In the genomic region with DNA sequence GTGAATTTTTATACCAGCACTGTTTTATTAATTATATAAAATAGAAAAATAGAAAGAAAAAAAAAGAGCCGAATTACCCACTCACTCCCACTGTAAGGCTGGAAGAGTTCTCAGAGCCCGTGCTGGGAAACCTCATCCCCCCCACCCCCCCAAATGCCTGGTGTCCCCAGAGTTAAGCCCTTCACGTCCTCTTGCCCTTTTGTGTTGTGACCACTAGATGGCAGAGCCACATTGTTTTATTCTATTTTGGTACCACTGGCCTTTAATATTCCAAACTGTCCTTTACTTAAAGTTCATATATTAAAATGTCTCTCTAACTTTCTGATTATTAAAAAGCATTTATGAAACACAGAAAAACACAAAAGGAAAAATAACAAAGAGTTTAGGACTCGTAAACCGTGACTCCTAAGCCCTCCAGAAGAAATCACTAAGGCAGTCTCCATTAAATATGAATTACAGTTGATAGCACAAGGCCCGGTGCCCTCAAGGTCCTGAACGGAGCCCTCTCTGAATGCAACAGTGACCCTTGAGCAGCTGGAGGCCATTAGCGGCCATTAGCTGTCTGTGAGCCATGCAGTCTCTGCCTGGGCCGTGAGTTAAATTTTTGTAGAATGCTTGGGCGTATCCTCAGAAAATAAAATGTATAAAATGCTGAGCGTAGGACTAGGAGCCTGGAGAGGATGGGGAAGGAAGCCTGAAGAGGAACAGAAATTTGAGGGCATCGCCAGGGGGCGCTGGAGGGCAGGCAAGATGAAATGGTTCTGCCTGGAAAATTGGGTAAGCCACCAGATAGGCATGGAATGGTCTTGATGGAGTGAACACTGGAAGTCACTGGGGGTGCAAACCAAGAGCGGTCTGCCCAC, we compare ENCODE assay signal across 9 mouse cellular contexts. TPM values are rescaled to one million over a fixed set of nuclear protein-coding genes. Genes with fewer than 3 reads are reported as not detected.
A peak's percentile ranks its signal among the peaks of the same experiment; 100 is the strongest.
DNase-seq lines count a peak whose midpoint lies in the region; ATAC-seq and TF ChIP-seq lines count a peak whose summit lies in the region.
"Had no signal": no experiment of that assay in that cellular context is flagged by ENCODE, and none has a peak within 500 bp of the region (broad histone marks: within the 10 kb centered on the region; RNA-seq: fewer than 3 reads in every experiment).

No protein-coding gene starts in this region.

- H3K27ac ChIP-seq in liver, postnatal 0 days (ENCODE audit: low read depth), result no peak overlapping the region
- H3K27ac ChIP-seq in neural tube, embryonic 15.5 days (replicated peaks), result 0 out of 2 replicates have a peak overlapping the region, but pooled peaks have one; percentile 51

- intact Hi-C loops in heart, postnatal 10 days (cut with DNase I), result loop anchor here (1.0 to 5.0 kb wide), 4 partner anchors 145 to 485 kb away; no protein-coding TSS in a partner anchor

- no peaks in the 10 kb centered on the region for H3K27me3 ChIP-seq in E14TG2a.4 (ENCODE audit: insufficient read depth, low read length)
- no peaks in the 10 kb centered on the region for H3K27me3 ChIP-seq in liver, postnatal 0 days (ENCODE audit: insufficient read depth, low read length)
- no peaks in the 10 kb centered on the region for H3K27me3 ChIP-seq in neural tube, embryonic 15.5 days (replicated peaks)

- ATAC-seq in liver, postnatal 0 days, result no peak
- peak; percentile 68; the same call in 1 of the 2 replicates for ATAC-seq in neural tube, embryonic 15.5 days (ENCODE audit: low FRiP score)

- H3K9me3 ChIP-seq in E14TG2a.4 (ENCODE audit: low read length), result no peaks in the 10 kb centered on the region
- H3K9me3 ChIP-seq in liver, postnatal 0 days (ENCODE audit: low read length), result no peaks in the 10 kb centered on the region
- no peaks in the 10 kb centered on the region for H3K9me3 ChIP-seq in neural tube, embryonic 15.5 days (replicated peaks)

- 0 out of 2 replicates have a peak, but pooled peaks cover 6% of the 10 kb centered on the region for H3K36me3 ChIP-seq in E14TG2a.4 (ENCODE audit: insufficient read depth, low read length)
- H3K36me3 ChIP-seq in liver, postnatal 0 days (replicated peaks; ENCODE audit: insufficient read depth, low read length), result peaks cover 9% of the 10 kb centered on the region; the same call in 1 of the 2 replicates
- no peaks in the 10 kb centered on the region for H3K36me3 ChIP-seq in neural tube, embryonic 15.5 days

- 46% methylated on average over 14 of the region's 14 CpGs for WGBS in liver, postnatal 0 days (ENCODE audit: insufficient replicate concordance)
- WGBS in neural tube, embryonic 15.5 days, result 25% methylated on average over 14 of the region's 14 CpGs

- H3K4me2 ChIP-seq in liver, postnatal 0 days (ENCODE audit: low read depth, low read length), result no peak overlapping the region
- peak overlapping the region; percentile 32 for H3K4me2 ChIP-seq in neural tube, embryonic 15.5 days

- peak; percentile 52 for DNase-seq in brain, embryonic 18.5 days (ENCODE audit: low read depth, low spot score)
- DNase-seq in fibroblast of lung, adult 2 months (ENCODE audit: low read depth), result peak; percentile 59
- peak; percentile 90 to 95 for DNase-seq in heart, postnatal 10 days
- DNase-seq in kidney, postnatal 4 days, result peak; percentile 95 to 96
- DNase-seq in liver, postnatal 0 days, result peak; percentile 85
- DNase-seq in testis, postnatal 10 days (ENCODE audit: low spot score), result peak; percentile 94

- no peak overlapping the region for H3K9ac ChIP-seq in liver, postnatal 0 days (replicated peaks)
- no peak overlapping the region; the same call in 1 of the 2 replicates for H3K9ac ChIP-seq in neural tube, embryonic 15.5 days (replicated peaks)

- H3K4me3 ChIP-seq in E14TG2a.4 (replicated peaks; ENCODE audit: low read length), result no peak overlapping the region
- no peak overlapping the region for H3K4me3 ChIP-seq in liver, postnatal 0 days (ENCODE audit: low read depth, low read length)
- no peak overlapping the region for H3K4me3 ChIP-seq in neural tube, embryonic 15.5 days (replicated peaks)

- TF ChIP-seq EP300 in liver, postnatal 0 days (IDR thresholded peaks at IDR 0.05; ENCODE audit: low read depth), result no peak

- peak; percentile 81 for TF ChIP-seq CTCF in E14TG2a.4 (conservative IDR thresholded peaks at IDR 0.05; ENCODE audit: low read length)
- TF ChIP-seq CTCF in liver, postnatal 0 days (IDR thresholded peaks at IDR 0.05; ENCODE audit: low read depth), result peak; percentile 85

- peaks cover 28% of the 10 kb centered on the region for H3K4me1 ChIP-seq in E14TG2a.4 (replicated peaks; ENCODE audit: low read depth, low read length)
- no peaks in the 10 kb centered on the region for H3K4me1 ChIP-seq in liver, postnatal 0 days (ENCODE audit: insufficient read depth)
- peaks cover 28% of the 10 kb centered on the region for H3K4me1 ChIP-seq in neural tube, embryonic 15.5 days

RNA-seq across cellular contexts. Expression of gene Casp7, which starts 25.8 kb away (rescaled TPM):
- total RNA-seq in heart, postnatal 10 days (2021), result 10 to 100 TPM; 20.7 to 23.8 TPM
- 9.8 and 10.1 TPM in 2 replicates for polyA plus RNA-seq in liver, postnatal 0 days (2015; fragmentation: Nextera tagmentation; extraction: Ambion mirVana)
- 20.8 and 25.5 TPM in 2 replicates for polyA plus RNA-seq in neural tube, embryonic 15.5 days (2015; fragmentation: Nextera tagmentation; extraction: Ambion mirVana)

RNA-seq across cellular contexts. Expression of gene Nrap, which starts 32.9 kb away (rescaled TPM):
- total RNA-seq in heart, postnatal 10 days (2021), result 100 to 1,000 TPM; 290 to 325 TPM
- 0.16 and 0.47 TPM in 2 replicates for polyA plus RNA-seq in liver, postnatal 0 days (2015; fragmentation: Nextera tagmentation; extraction: Ambion mirVana)
- 0.63 and 0.65 TPM in 2 replicates for polyA plus RNA-seq in neural tube, embryonic 15.5 days (2015; fragmentation: Nextera tagmentation; extraction: Ambion mirVana)

RNA-seq across cellular contexts. Expression of gene Plekhs1, which starts 38.7 kb away (rescaled TPM):
- total RNA-seq in heart, postnatal 10 days (2021), result under 1 TPM; 0.25 to 0.41 TPM
- not detected in 2 replicates for polyA plus RNA-seq in liver, postnatal 0 days (2015; fragmentation: Nextera tagmentation; extraction: Ambion mirVana)
- polyA plus RNA-seq in neural tube, embryonic 15.5 days (2015; fragmentation: Nextera tagmentation; extraction: Ambion mirVana), result 0.19 and 0.27 TPM in 2 replicates
- total RNA-seq: hematopoietic stem cell, adult 5-6 weeks had no signal
